Mouse (Mus musculus) intestine, embryonic 15.5 days (tissue): ENCODE data around the gene Pgap3. TPM values are rescaled to one million over a fixed set of nuclear protein-coding genes. Genes with fewer than 3 reads are reported as not detected.

Experiments used
- ATAC-seq: fragments of 200-750 bp; cut with Nextera tagmentation; 2 replicates; pipeline ENCODE4 v1.8.0; 2017; ENCODE audit warnings: moderate TSS enrichment, moderate library complexity
- H3K27ac ChIP-seq: fragments of 300-500 bp; sonication (generic); 2 replicates; pipeline ENCODE4 v1.5.1; 2015; ENCODE audit warnings: mild to moderate bottlenecking, inconsistent platforms
- H3K27me3 ChIP-seq: fragments of 300-500 bp; sonication (generic); replicated peaks from 2 replicates; pipeline ENCODE4 v1.6.1; 2015; ENCODE audit warnings: inconsistent platforms
- H3K36me3 ChIP-seq: fragments of 300-500 bp; sonication (generic); 2 replicates; pipeline ENCODE4 v1.6.1; 2015; ENCODE audit warnings: inconsistent platforms
- H3K4me1 ChIP-seq: fragments of 300-500 bp; sonication (generic); replicated peaks from 2 replicates; pipeline ENCODE4 v1.6.1; 2015; ENCODE audit warnings: inconsistent platforms
- H3K4me2 ChIP-seq: fragments of 300-500 bp; sonication (generic); replicated peaks from 2 replicates; pipeline ENCODE4 v1.6.1; 2015; ENCODE audit warnings: mild to moderate bottlenecking, inconsistent platforms
- H3K4me3 ChIP-seq: fragments of 300-500 bp; sonication (generic); replicated peaks from 2 replicates; pipeline ENCODE4 v1.5.1; 2015; ENCODE audit warnings: inconsistent platforms
- H3K9ac ChIP-seq: fragments of 300-500 bp; sonication (generic); 2 replicates; pipeline ENCODE4 v1.6.1; 2015; ENCODE audit warnings: inconsistent platforms
- H3K9me3 ChIP-seq: fragments of 300-500 bp; sonication (generic); 2 replicates; pipeline ENCODE4 v1.6.1; 2016; ENCODE audit warnings: inconsistent platforms
- WGBS: fragments of 180-500 bp; shearing (Covaris S2); methylation state at CpG from one replicate; pipeline ENCODE4 v1.1.7; 2015; 5-methylcytosine and 5-hydroxymethylcytosine counted together
- polyA plus RNA-seq: library from polyadenylated mRNA; unstranded; fragments of >200 nt; fragmentation: Nextera tagmentation; extraction: Ambion mirVana; gene quantifications from 2 replicates; pipeline ENCODE4 v1.2.1, GENCODE M21; 2015

Gene Pgap3
- polyA plus RNA-seq = 15.5 and 16.7 TPM in 2 replicates

- Histone ChIP-seq H3K4me1 (peaks cover 5% of the 10 kb centered on the region), H3K4me2 (peak within 1 kb of the TSS; percentile 64), H3K9ac (peak within 1 kb of the TSS; percentile 82), H3K36me3 (0 out of 2 replicates have a peak, but pooled peaks cover 4% of the 10 kb centered on the region), H3K4me3 (peak within 1 kb of the TSS; percentile 71), H3K9me3 (no peaks in the 10 kb centered on the region), H3K27me3 (no peaks in the 10 kb centered on the region), H3K27ac (peak within 1 kb of the TSS; percentile 99)
- whole genome bisulfite sequencing = under 1% methylated on average over 40 of the region's 40 CpGs
- ATAC-seq = peak; percentile 86
These were observed at the start of gene Pgap3 for GRCm38 (mm10) chr11:98400161-98400726. Gene Pgap3, minus strand, starts transcription at chr11:98400490.

- no peak overlapping the region for H3K27ac ChIP-seq
- ATAC-seq = no peak
- peaks cover 11% of the 10 kb centered on the region for H3K36me3 ChIP-seq
- peak overlapping the region; percentile 46 for H3K4me3 ChIP-seq
- H3K4me2 ChIP-seq = peak overlapping the region; percentile 50
- H3K9ac ChIP-seq = peak overlapping the region; percentile 21; the same call in 1 of the 2 replicates
- WGBS = 62% methylated on average over 3 of the region's 3 CpGs
- H3K4me1 ChIP-seq = peaks cover 21% of the 10 kb centered on the region; the same call in 1 of the 2 replicates
- H3K27me3 ChIP-seq = peaks cover 2% of the 10 kb centered on the region; the same call in 1 of the 2 replicates
- no peaks in the 10 kb centered on the region for H3K9me3 ChIP-seq
These were observed 49.1 kb upstream of the Pgap3 start for GRCm38 (mm10) chr11:98449419-98449818.

GRCm38 (mm10) chr11:98448191-98448790 lies 48.0 kb upstream of the Pgap3 start:
- no peaks in the 10 kb centered on the region; the same call in 1 of the 2 replicates for H3K9me3 ChIP-seq
- peak overlapping the region; percentile 51 for H3K4me2 ChIP-seq
- H3K4me1 ChIP-seq = peaks cover 21% of the 10 kb centered on the region; the same call in 1 of the 2 replicates
- peak overlapping the region; percentile 46 for H3K4me3 ChIP-seq
- peaks cover 4% of the 10 kb centered on the region; the same call in 1 of the 2 replicates for H3K36me3 ChIP-seq
- peak; percentile 76 for ATAC-seq
- WGBS = 24% methylated on average over 13 of the region's 13 CpGs
- peak overlapping the region; percentile 94 for H3K27ac ChIP-seq
- H3K27me3 ChIP-seq = peaks cover 2% of the 10 kb centered on the region; the same call in 1 of the 2 replicates
- peak overlapping the region; percentile 62; the same call in 1 of the 2 replicates for H3K9ac ChIP-seq

DNA sequence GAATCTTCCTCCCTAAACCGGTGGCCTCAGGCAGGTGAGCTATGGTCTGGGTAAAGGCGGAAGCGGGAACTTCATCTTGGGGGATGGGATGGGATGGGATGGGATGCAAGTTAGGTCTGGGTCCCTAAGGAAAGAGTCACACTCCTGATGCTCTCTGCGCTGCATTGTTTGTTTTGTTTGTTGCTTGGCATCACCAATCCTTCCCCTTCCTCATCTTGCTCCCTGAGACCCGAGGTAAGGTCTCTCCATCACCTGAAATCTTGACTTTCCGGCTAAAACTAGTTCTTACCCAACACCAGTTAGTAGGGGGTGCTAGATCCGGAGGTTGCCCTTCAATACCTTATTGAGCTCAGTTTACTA lies 47.2 kb upstream of the Pgap3 start:
- peak overlapping the region; percentile 51 for H3K4me2 ChIP-seq
- peaks cover 2% of the 10 kb centered on the region; the same call in 1 of the 2 replicates for H3K27me3 ChIP-seq
- no peak for ATAC-seq
- WGBS = 13% methylated on average over 7 of the region's 7 CpGs
- H3K4me3 ChIP-seq = peak overlapping the region; percentile 46
- no peaks in the 10 kb centered on the region for H3K36me3 ChIP-seq
- peak overlapping the region; percentile 62 for H3K9ac ChIP-seq
- H3K9me3 ChIP-seq = no peaks in the 10 kb centered on the region; the same call in 1 of the 2 replicates
- peaks cover 21% of the 10 kb centered on the region; the same call in 1 of the 2 replicates for H3K4me1 ChIP-seq
- peak overlapping the region; percentile 94 for H3K27ac ChIP-seq

DNA sequence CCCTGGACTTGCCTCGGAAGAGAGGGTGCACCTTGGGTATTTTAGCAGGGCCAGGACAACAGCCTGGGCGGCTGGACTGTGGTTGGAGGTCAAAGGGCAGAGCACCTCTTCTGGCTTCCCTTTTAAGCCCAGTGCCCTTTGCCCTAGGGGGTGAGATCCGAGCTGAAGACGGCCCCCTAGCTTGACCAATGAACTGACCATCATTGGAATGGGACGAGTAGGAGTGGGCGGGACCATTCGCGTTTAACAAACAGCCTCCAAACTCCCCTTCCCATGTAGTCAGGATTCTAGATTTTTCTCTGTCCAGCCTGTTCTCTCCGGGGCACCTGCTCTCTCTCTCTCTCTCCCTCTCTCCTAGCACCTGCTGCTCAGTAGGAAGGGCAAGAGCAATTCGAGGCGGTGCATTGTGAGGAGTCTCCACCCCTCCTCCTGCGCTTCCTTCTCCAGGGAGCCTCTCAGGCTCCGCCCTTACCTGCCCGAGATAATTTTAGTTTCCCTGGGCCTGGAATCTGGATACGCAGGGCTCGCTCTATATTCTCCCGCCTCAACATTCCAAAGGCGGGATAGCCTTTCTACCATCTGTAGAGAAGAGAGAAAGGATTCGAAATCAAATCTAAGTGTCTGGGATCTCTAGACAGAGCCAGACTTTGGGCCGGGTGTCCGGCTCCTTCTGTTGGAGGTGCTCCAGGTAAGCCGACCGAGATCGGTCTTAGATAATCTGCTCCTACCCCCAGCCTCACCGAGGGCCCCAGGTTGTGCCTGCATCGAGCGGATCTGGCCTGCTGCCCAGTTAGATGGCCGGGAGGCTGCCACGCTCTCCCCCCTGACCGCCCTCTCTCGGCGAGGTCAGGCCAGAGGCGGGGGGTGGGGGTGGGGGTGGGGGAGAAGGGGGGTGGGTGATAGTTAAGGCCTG lies 46.5 kb upstream of the Pgap3 start:
- Histone ChIP-seq H3K27me3 (peaks cover 2% of the 10 kb centered on the region; the same call in 1 of the 2 replicates), H3K9me3 (no peaks in the 10 kb centered on the region; the same call in 1 of the 2 replicates), H3K27ac (peak overlapping the region; percentile 94), H3K4me3 (peak overlapping the region; percentile 46), H3K36me3 (no peaks in the 10 kb centered on the region), H3K9ac (peak overlapping the region; percentile 62), H3K4me2 (peak overlapping the region; percentile 51), H3K4me1 (peaks cover 21% of the 10 kb centered on the region; the same call in 1 of the 2 replicates)
- WGBS = 1% methylated on average over 33 of the region's 33 CpGs
- peak; percentile 90 for ATAC-seq

- H3K4me1 ChIP-seq = peaks cover 21% of the 10 kb centered on the region; the same call in 1 of the 2 replicates
- H3K4me2 ChIP-seq = peak within 1 kb of the TSS; percentile 51
- H3K27me3 ChIP-seq = peaks cover 2% of the 10 kb centered on the region; the same call in 1 of the 2 replicates
- H3K9ac ChIP-seq = peak within 1 kb of the TSS; percentile 62
- WGBS = 12% methylated on average over 5 of the region's 5 CpGs
- peak within 1 kb of the TSS; percentile 46 for H3K4me3 ChIP-seq
- H3K9me3 ChIP-seq = no peaks in the 10 kb centered on the region; the same call in 1 of the 2 replicates
- ATAC-seq = no peak; the same call in 1 of the 2 replicates
- H3K27ac ChIP-seq = peak within 1 kb of the TSS; percentile 94
- no peaks in the 10 kb centered on the region for H3K36me3 ChIP-seq
These were observed 45.9 kb upstream of the Pgap3 start, which contains the start of gene Grb7 for GRCm38 (mm10) chr11:98446213-98446561. Gene Grb7, plus strand, starts transcription at chr11:98446394.

DNA sequence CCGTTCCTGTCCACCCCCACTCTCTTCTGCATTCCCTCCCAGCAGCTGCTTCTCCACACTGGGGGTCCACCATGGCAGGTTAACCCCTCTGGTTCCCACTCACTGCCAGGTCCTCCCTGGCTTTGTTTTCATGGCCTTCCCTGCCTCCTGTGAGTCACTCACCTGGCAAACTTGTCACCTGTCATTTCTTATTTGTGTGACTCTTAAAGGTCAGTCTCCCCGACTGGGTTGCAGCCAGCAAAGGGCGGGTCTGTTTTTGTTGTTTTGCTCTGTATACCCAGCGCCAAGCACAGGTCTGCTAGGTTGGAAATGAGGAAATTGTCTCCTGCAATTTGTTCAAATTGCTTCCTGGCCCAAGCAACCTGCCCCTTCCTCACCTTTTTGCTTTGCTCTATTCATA lies 45.4 kb upstream of the Pgap3 start:
- H3K4me2 ChIP-seq = 0 out of 2 replicates have a peak overlapping the region, but pooled peaks have one; percentile 51
- H3K9ac ChIP-seq = no peak overlapping the region
- H3K4me1 ChIP-seq = peaks cover 21% of the 10 kb centered on the region; the same call in 1 of the 2 replicates
- 43% methylated on average over 4 of the region's 4 CpGs for WGBS
- H3K36me3 ChIP-seq = no peaks in the 10 kb centered on the region
- peaks cover 2% of the 10 kb centered on the region; the same call in 1 of the 2 replicates for H3K27me3 ChIP-seq
- H3K27ac ChIP-seq = peak overlapping the region; percentile 94
- no peak overlapping the region for H3K4me3 ChIP-seq
- no peak for ATAC-seq
- no peaks in the 10 kb centered on the region; the same call in 1 of the 2 replicates for H3K9me3 ChIP-seq

- ATAC-seq = no peak
These were observed 44.9 kb upstream of the Pgap3 start for GRCm38 (mm10) chr11:98445238-98445637.

GRCm38 (mm10) chr11:98443688-98444087 lies 43.4 kb upstream of the Pgap3 start:
- Histone ChIP-seq H3K9me3 (no peaks in the 10 kb centered on the region; the same call in 1 of the 2 replicates), H3K4me3 (no peak overlapping the region), H3K4me1 (peaks cover 8% of the 10 kb centered on the region; the same call in 1 of the 2 replicates), H3K9ac (no peak overlapping the region), H3K27ac (no peak overlapping the region), H3K4me2 (no peak overlapping the region), H3K36me3 (no peaks in the 10 kb centered on the region), H3K27me3 (peaks cover 2% of the 10 kb centered on the region; the same call in 1 of the 2 replicates)
- 90% methylated on average over 1 of the region's 1 CpGs for WGBS
- no peak for ATAC-seq

More at GRCm38 (mm10) chr11:98445238-98445637, 44.9 kb upstream of the Pgap3 start:
- Histone ChIP-seq H3K27ac (no peak overlapping the region), H3K9me3 (no peaks in the 10 kb centered on the region; the same call in 1 of the 2 replicates), H3K36me3 (no peaks in the 10 kb centered on the region), H3K4me2 (no peak overlapping the region), H3K4me3 (no peak overlapping the region), H3K4me1 (peaks cover 17% of the 10 kb centered on the region; the same call in 1 of the 2 replicates), H3K27me3 (peaks cover 2% of the 10 kb centered on the region; the same call in 1 of the 2 replicates), H3K9ac (no peak overlapping the region)
- WGBS = 15% methylated on average over 1 of the region's 1 CpGs

DNA sequence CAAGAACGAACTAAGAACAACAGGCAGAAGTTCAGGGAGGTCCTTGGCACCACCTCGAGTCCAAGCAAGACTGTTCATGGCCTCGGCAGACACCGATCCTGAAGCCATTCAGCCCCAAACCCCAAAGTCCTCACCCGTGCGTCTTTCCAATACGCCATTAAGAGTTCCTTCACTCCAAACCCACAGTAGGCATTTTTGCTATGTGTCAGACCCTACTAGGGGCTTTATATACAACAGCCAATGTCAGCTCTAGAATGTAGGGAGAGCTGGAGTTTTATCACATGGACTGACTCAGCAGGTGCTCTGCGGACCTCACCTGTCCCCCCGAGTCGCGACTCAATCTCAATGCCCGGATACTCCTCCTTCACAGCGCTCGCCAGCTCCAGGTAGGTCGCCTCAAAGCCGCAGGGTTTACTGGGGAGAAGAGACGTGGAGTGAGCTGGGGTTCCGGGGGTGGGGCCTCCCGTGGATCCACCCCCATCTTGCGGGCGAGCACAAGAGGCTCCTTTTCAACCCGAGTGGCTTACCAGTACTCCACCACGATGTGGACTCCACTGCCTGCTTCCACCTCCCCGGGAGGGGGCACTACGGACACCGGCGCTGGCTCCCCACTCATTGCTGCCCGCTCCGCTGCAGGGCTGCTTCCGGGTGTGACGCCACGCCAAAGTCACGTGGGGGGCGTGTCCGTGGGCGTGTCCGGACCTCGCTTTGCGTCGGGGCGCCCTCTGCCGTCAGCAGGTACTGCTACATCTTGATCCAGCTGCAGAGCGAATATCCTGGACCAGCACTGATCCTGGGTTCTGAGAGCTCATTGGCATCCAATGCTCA lies 38.3 kb upstream of the Pgap3 start, which contains the start of gene Mien1:
TSS of gene Mien1 (minus strand) at position 661 of the 828 bp plus-strand sequence.
- Histone ChIP-seq H3K9ac (peak within 1 kb of the TSS; percentile 64), H3K4me2 (peak within 1 kb of the TSS; percentile 92), H3K4me3 (peak within 1 kb of the TSS; percentile 80), H3K27ac (peak within 1 kb of the TSS; percentile 84), H3K4me1 (peaks cover 7% of the 10 kb centered on the region; the same call in 1 of the 2 replicates), H3K36me3 (0 out of 2 replicates have a peak, but pooled peaks cover 6% of the 10 kb centered on the region), H3K9me3 (no peaks in the 10 kb centered on the region), H3K27me3 (no peaks in the 10 kb centered on the region)
- peak; percentile 95 for ATAC-seq
- 1% methylated on average over 43 of the region's 43 CpGs for WGBS

DNA sequence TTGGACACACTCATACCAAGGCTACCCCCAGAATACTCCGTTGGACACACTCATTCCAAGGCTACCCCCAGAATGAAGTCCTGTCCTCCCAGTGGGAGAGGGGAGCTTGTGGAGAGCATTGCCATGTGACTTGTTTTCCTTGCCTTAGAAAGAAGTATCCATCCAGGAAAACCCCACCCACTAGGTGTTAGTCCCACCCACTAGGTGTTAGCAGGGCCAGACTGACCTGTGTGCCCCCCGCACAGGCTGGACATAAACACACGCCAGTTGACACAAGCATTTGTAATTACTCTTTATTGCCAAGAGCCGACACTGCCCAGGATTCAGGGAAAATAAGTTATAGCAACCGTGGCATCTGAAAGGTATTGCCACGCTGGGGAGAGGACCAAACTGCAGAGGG lies 37.2 kb upstream of the Pgap3 start:
- peak overlapping the region; percentile 92 for H3K4me2 ChIP-seq
- H3K4me3 ChIP-seq = no peak overlapping the region
- no peaks in the 10 kb centered on the region for H3K27me3 ChIP-seq
- no peak overlapping the region for H3K27ac ChIP-seq
- peaks cover 13% of the 10 kb centered on the region for H3K36me3 ChIP-seq
- WGBS = 68% methylated on average over 6 of the region's 6 CpGs
- ATAC-seq = no peak
- H3K9ac ChIP-seq = no peak overlapping the region
- H3K9me3 ChIP-seq = no peaks in the 10 kb centered on the region
- H3K4me1 ChIP-seq = peaks cover 7% of the 10 kb centered on the region; the same call in 1 of the 2 replicates
